Mouse (Mus musculus) left cerebral cortex, postnatal 14 days (tissue): ENCODE measurements around the gene Zfand4. TPM values are rescaled to one million over a fixed set of nuclear protein-coding genes. Genes with fewer than 3 reads are reported as not detected.
A peak's percentile ranks its signal among the peaks of the same experiment; 100 is the strongest.
"Not testable (repeated sequence)": the region's sequence is repeated elsewhere in the genome, so short reads cannot be mapped to it uniquely, and the experiment has no call there.

ENCODE experiments used
- DNase-seq, 2 experiments: peaks; one replicate each; pipeline ENCODE4 v3.0.0; 2021 to 2022; ENCODE audit warnings: low spot score in 2 of 2, mixed read lengths in 1 of 2
- intact Hi-C: fragments of 180-260 bp; cut with DNase I; formaldehyde crosslinking; loops from one replicate; pipeline ENCODE4 v1.15.1; 2025
- total RNA-seq, 2 experiments: library from RNA; stranded (reverse); gene quantifications; 2 replicates each; pipeline ENCODE4 v1.2.3; 2021

Zfand4 gene
- total RNA-seq, 2 experiments from 2014 or later: 6.4 to 8.2 TPM

- no peak for DNase-seq
- intact Hi-C loops: no loop called here
These were observed 22.3 kb downstream of the Zfand4 start for GRCm38 (mm10) chr6:116286321-116286720.

- intact Hi-C loops: no loop called here
These were observed 23.0 kb downstream of the Zfand4 start for GRCm38 (mm10) chr6:116286870-116287575.

GRCm38 (mm10) chr6:116311411-116311810 lies 47.4 kb downstream of the Zfand4 start:
- DNase-seq: no peak
- intact Hi-C loops: no loop called here

More at GRCm38 (mm10) chr6:116286870-116287575, 23.0 kb downstream of the Zfand4 start:
- DNase-seq: no peak

GRCm38 (mm10) chr6:116319259-116319658 lies 55.2 kb downstream of the Zfand4 start:
- no peak for DNase-seq
- intact Hi-C loops: no loop called here

GRCm38 (mm10) chr6:116326641-116327040 lies 62.6 kb downstream of the Zfand4 start:
- DNase-seq: no peak
- intact Hi-C loops: no loop called here

- intact Hi-C loops: no loop called here
- no peak for DNase-seq
These were observed 67.4 kb downstream of the Zfand4 start for GRCm38 (mm10) chr6:116331396-116331795.

- intact Hi-C loops: no loop called here
These were observed 73.4 kb downstream of the Zfand4 start for GRCm38 (mm10) chr6:116337466-116337834.

GRCm38 (mm10) chr6:116337835-116338501 lies 73.9 kb downstream of the Zfand4 start, which contains the start of gene March8:
March8 (plus strand) TSS chr6:116338024.
- intact Hi-C loops: no loop called here
- peak; percentile 85 to 86 for DNase-seq

More at GRCm38 (mm10) chr6:116337466-116337834, 73.4 kb downstream of the Zfand4 start:
- DNase-seq: no peak

- intact Hi-C loops: no loop called here
- no peak for DNase-seq
These were observed 74.5 kb downstream of the Zfand4 start for GRCm38 (mm10) chr6:116338520-116338919.

GRCm38 (mm10) chr6:116339088-116339487 lies 75.1 kb downstream of the Zfand4 start:
- intact Hi-C loops: no loop called here
- no peak for DNase-seq

- intact Hi-C loops: no loop called here
- no peak for DNase-seq
These were observed 76.5 kb downstream of the Zfand4 start for GRCm38 (mm10) chr6:116340521-116340920.

GRCm38 (mm10) chr6:116347953-116348352 lies 83.9 kb downstream of the Zfand4 start:
- intact Hi-C loops: no loop called here
- DNase-seq: no peak

- intact Hi-C loops: no loop called here
- no peak for DNase-seq
These were observed 86.0 kb downstream of the Zfand4 start for GRCm38 (mm10) chr6:116349997-116350396.

- DNase-seq: no peak
- intact Hi-C loops: no loop called here
These were observed 86.6 kb downstream of the Zfand4 start for GRCm38 (mm10) chr6:116350643-116351042.

- no peak for DNase-seq
These were observed 87.5 kb downstream of the Zfand4 start for GRCm38 (mm10) chr6:116351534-116351933.

GRCm38 (mm10) chr6:116353428-116353827 lies 89.4 kb downstream of the Zfand4 start:
- intact Hi-C loops: no loop called here

More at GRCm38 (mm10) chr6:116351534-116351933, 87.5 kb downstream of the Zfand4 start:
- intact Hi-C loops: no loop called here

GRCm38 (mm10) chr6:116356311-116356947 lies 92.4 kb downstream of the Zfand4 start:
- DNase-seq, intact Hi-C loops: not testable (repeated sequence)

More at GRCm38 (mm10) chr6:116353428-116353827, 89.4 kb downstream of the Zfand4 start:
- no peak for DNase-seq

- intact Hi-C loops: no loop called here
- peak in 1 of 2 experiments; percentile 16 for DNase-seq
These were observed 92.9 kb downstream of the Zfand4 start for GRCm38 (mm10) chr6:116356948-116357325.

GRCm38 (mm10) chr6:116358056-116358455 lies 94.0 kb downstream of the Zfand4 start:
- no peak for DNase-seq
- intact Hi-C loops: no loop called here

GRCm38 (mm10) chr6:116359256-116359655 lies 95.2 kb downstream of the Zfand4 start:
- no peak for DNase-seq
- intact Hi-C loops: no loop called here
